Mouse (Mus musculus) hindbrain, embryonic 16.5 days (tissue): ENCODE measurements at regions not wholly inside any gene's neighbourhood (a gene's known extent, or its start where the extent isn't known, plus 50 kb on each side); places are given as distances from the start of the nearest gene placed in this dataset.

ENCODE experiments used
- ATAC-seq: fragments of 200-750 bp; cut with Nextera tagmentation; 2 replicates; pipeline ENCODE4 v1.8.0; 2017; ENCODE audit warnings: moderate TSS enrichment, moderate library complexity
- H3K27ac ChIP-seq: fragments of 300-500 bp; sonication (generic); 2 replicates; pipeline ENCODE4 v1.5.1; 2014; ENCODE audit warnings: low read depth, mild to moderate bottlenecking, control low read depth, low read length, moderate library complexity
- H3K27me3 ChIP-seq: fragments of 300-500 bp; sonication (generic); replicated peaks from 2 replicates; pipeline ENCODE4 v1.6.1; 2014; ENCODE audit warnings: low read length; ENCODE audit not compliant: control insufficient read depth, insufficient read depth
- H3K36me3 ChIP-seq: fragments of 300-500 bp; sonication (generic); 2 replicates; pipeline ENCODE4 v1.6.1; 2014; ENCODE audit warnings: mild to moderate bottlenecking, low read length, moderate library complexity, mixed read lengths; ENCODE audit not compliant: control insufficient read depth, insufficient read depth
- H3K4me1 ChIP-seq: fragments of 300-500 bp; sonication (generic); 2 replicates; pipeline ENCODE4 v1.6.1; 2014; ENCODE audit warnings: low read depth, low read length; ENCODE audit not compliant: control insufficient read depth, insufficient read depth
- H3K4me2 ChIP-seq: fragments of 300-500 bp; sonication (generic); 2 replicates; pipeline ENCODE4 v1.6.1; 2014; ENCODE audit warnings: mild to moderate bottlenecking, low read length, control low read depth, moderate library complexity
- H3K4me3 ChIP-seq: fragments of 300-500 bp; sonication (generic); 2 replicates; pipeline ENCODE4 v1.5.1; 2014; ENCODE audit warnings: mild to moderate bottlenecking, low read length, control low read depth, moderate library complexity
- H3K9ac ChIP-seq: fragments of 300-500 bp; sonication (generic); 2 replicates; pipeline ENCODE4 v1.6.1; 2014; ENCODE audit warnings: low read depth, mild to moderate bottlenecking, control low read depth, low read length, moderate library complexity
- H3K9me3 ChIP-seq: fragments of 300-500 bp; sonication (generic); 2 replicates; pipeline ENCODE4 v1.6.1; 2014; ENCODE audit warnings: mild to moderate bottlenecking, low read length, moderate library complexity; ENCODE audit not compliant: control insufficient read depth
- WGBS: fragments of 180-500 bp; shearing (Covaris S2); extraction: QIAGEN DNeasy Blood & Tissue Kit; methylation state at CpG from one replicate; pipeline ENCODE4 v1.1.7; 2014; 5-methylcytosine and 5-hydroxymethylcytosine counted together

DNA sequence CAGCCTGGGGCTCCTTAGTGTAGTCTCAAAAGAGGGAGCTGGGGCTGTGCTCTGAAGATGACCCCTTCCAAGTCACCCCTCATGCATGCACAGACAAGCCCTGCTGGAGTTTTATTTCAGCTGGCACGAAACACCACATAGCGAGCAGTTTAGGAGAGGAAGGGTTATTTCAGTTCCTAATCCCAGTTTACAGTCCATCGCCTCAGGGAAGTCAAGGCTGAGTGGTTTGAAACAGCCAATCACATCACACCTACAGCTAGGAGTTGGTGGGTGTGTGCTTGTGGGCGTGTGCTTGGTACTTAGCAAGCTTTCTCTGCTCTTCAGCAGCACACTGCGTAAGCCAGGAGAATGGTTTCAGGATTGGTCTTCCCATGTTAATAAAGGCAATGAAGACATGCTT is 202.4 kb downstream of the Vrk1 start:
- 77% methylated on average over 5 of the region's 5 CpGs for WGBS
- Histone ChIP-seq H3K27ac (no peak overlapping the region), H3K4me3 (no peak overlapping the region), H3K36me3 (no peaks in the 10 kb centered on the region), H3K9me3 (no peaks in the 10 kb centered on the region), H3K27me3 (no peaks in the 10 kb centered on the region), H3K4me1 (no peaks in the 10 kb centered on the region), H3K4me2 (no peak overlapping the region), H3K9ac (no peak overlapping the region)
- ATAC-seq, result no peak

DNA sequence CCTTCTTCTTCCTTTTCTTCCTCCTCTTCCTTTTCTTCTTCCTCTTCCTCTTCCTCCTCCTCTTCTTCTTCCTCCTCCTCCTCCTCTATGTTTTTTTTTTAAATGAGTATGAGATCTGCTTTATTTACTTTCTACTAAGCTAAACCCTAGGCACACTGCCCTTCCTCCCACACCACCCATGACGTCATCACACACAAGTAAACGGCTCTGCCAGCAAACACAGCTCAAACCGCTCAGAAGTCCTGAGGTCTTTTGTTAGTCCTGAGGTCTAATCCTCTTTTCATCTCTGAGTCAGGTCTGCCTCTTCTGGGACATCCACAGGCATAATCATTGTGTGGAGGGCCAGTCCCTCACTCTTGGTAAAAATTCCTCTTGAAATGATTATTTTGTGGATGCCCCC is 210.0 kb downstream of the Vrk1 start:
- Histone ChIP-seq H3K4me2 (no peak overlapping the region), H3K9ac (no peak overlapping the region), H3K36me3 (no peaks in the 10 kb centered on the region), H3K27me3 (no peaks in the 10 kb centered on the region), H3K9me3 (no peaks in the 10 kb centered on the region), H3K4me3 (no peak overlapping the region), H3K27ac (no peak overlapping the region), H3K4me1 (peaks cover 4% of the 10 kb centered on the region)
- WGBS, result 41% methylated on average over 3 of the region's 3 CpGs
- ATAC-seq, result no peak

GRCm38 (mm10) chr12:106226276-106226675 is 216.2 kb downstream of the Vrk1 start:
- Histone ChIP-seq H3K9ac (no peak overlapping the region), H3K9me3 (no peaks in the 10 kb centered on the region), H3K27me3 (no peaks in the 10 kb centered on the region), H3K36me3 (no peaks in the 10 kb centered on the region), H3K4me3 (no peak overlapping the region), H3K4me1 (peaks cover 18% of the 10 kb centered on the region), H3K4me2 (no peak overlapping the region), H3K27ac (no peak overlapping the region)
- 0 out of 2 replicates have a peak, but pooled peaks have one; percentile 37 for ATAC-seq
- whole genome bisulfite sequencing, result 29% methylated on average over 6 of the region's 7 CpGs

- no peak for ATAC-seq
- Histone ChIP-seq H3K4me2 (peak overlapping the region; percentile 30), H3K36me3 (no peaks in the 10 kb centered on the region), H3K4me1 (peaks cover 18% of the 10 kb centered on the region), H3K4me3 (no peak overlapping the region), H3K27me3 (no peaks in the 10 kb centered on the region), H3K9ac (peak overlapping the region; percentile 2; the same call in 1 of the 2 replicates), H3K9me3 (no peaks in the 10 kb centered on the region), H3K27ac (no peak overlapping the region)
- WGBS, result 18% methylated on average over 25 of the region's 25 CpGs
Measured at GRCm38 (mm10) chr12:106226776-106227562, 216.9 kb downstream of the Vrk1 start.

DNA sequence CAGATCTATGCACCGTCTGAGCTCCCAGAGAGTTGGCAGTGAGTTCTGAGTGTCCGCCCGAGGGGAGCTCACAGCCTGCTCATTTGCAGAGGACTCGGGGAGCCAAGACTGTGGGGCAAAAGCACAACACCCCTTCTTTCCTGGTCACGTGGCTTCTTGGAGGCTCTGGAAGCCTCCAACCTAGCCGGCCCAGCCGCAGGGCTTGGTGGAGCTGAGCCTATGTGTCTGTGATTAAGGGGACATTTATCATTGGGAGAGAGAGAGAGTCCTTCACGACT is 217.5 kb downstream of the Vrk1 start:
- ATAC-seq, result no peak
- WGBS, result 40% methylated on average over 8 of the region's 8 CpGs

GRCm38 (mm10) chr12:106245178-106245840 is 235.3 kb downstream of the Vrk1 start:
- Histone ChIP-seq H3K4me3 (no peak overlapping the region), H3K27ac (no peak overlapping the region), H3K4me1 (no peaks in the 10 kb centered on the region), H3K9me3 (no peaks in the 10 kb centered on the region), H3K36me3 (no peaks in the 10 kb centered on the region), H3K4me2 (no peak overlapping the region), H3K27me3 (no peaks in the 10 kb centered on the region; the same call in 1 of the 2 replicates), H3K9ac (no peak overlapping the region)
- WGBS, result 31% methylated on average over 10 of the region's 10 CpGs
- no peak for ATAC-seq

More for the DNA sequence above, 217.5 kb downstream of the Vrk1 start:
- Histone ChIP-seq H3K27me3 (no peaks in the 10 kb centered on the region), H3K27ac (no peak overlapping the region), H3K9ac (peak overlapping the region; percentile 2; the same call in 1 of the 2 replicates), H3K4me3 (no peak overlapping the region), H3K36me3 (no peaks in the 10 kb centered on the region), H3K4me2 (peak overlapping the region; percentile 30), H3K9me3 (no peaks in the 10 kb centered on the region), H3K4me1 (peaks cover 18% of the 10 kb centered on the region)

GRCm38 (mm10) chr12:106273591-106273990 is 263.6 kb downstream of the Vrk1 start:
- no peak for ATAC-seq
- H3K9me3 ChIP-seq, result no peaks in the 10 kb centered on the region
- 80% methylated on average over 7 of the region's 7 CpGs for WGBS
- H3K9ac ChIP-seq, result no peak overlapping the region
- no peak overlapping the region for H3K4me3 ChIP-seq
- no peaks in the 10 kb centered on the region for H3K4me1 ChIP-seq
- no peak overlapping the region for H3K27ac ChIP-seq
- no peaks in the 10 kb centered on the region for H3K27me3 ChIP-seq
- no peak overlapping the region for H3K4me2 ChIP-seq
- no peaks in the 10 kb centered on the region for H3K36me3 ChIP-seq

DNA sequence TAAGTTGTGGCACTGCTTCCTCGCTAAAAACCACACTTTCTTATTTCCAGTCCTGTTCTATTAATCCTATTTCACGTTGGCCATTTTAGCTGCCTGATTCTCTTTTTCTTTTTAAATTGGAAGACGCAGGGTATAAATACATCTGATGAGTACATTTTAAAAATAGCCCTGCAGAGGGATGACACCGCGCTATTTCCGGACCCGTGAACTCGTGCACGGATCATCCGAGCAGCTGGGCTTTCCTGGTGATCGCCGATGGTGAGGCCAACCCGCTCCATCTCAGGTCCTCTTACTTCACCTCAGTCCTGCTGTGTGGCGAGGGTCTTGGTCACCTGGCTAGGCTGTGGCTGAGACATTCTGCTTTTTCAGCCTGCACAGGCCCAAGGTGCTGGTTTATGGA is 267.9 kb downstream of the Vrk1 start:
- no peak for ATAC-seq
- Histone ChIP-seq H3K27me3 (no peaks in the 10 kb centered on the region), H3K9ac (no peak overlapping the region), H3K27ac (no peak overlapping the region), H3K9me3 (no peaks in the 10 kb centered on the region), H3K4me1 (no peaks in the 10 kb centered on the region), H3K36me3 (no peaks in the 10 kb centered on the region), H3K4me3 (no peak overlapping the region), H3K4me2 (no peak overlapping the region)
- WGBS, result 95% methylated on average over 14 of the region's 14 CpGs

DNA sequence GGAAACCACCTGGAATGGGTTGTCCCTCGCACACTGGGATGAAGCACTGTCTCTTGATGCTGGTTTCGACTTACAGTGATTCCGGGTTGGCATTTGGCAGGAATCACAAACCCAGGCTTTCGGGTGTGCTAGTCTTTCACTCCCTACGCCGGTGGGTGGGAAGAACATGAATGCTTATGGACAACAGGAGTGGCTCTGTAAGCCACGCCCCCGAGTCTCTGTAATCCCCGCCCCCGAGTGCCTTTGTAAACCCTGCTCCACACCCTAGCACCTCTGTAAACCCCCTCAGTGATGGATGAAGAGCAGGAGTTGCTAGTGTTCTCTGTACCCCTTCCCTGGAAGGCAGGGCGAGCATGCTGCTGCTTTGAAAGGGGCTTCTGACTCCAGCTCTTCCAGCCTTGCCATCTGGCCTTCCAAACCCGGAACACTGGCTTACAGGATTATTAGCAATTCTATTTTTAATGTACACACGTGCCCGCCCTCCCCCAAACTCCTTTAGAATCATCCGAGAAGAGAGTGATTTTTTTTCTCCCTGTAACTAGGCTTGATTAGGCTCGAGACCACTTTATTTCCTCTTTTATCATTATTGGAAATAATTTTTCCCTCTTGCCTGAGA is 272.6 kb downstream of the Vrk1 start:
- no peak for ATAC-seq
- no peaks in the 10 kb centered on the region for H3K4me1 ChIP-seq
- no peak overlapping the region for H3K4me3 ChIP-seq
- no peaks in the 10 kb centered on the region for H3K9me3 ChIP-seq
- H3K27ac ChIP-seq, result no peak overlapping the region
- no peak overlapping the region for H3K4me2 ChIP-seq
- H3K27me3 ChIP-seq, result no peaks in the 10 kb centered on the region
- H3K9ac ChIP-seq, result no peak overlapping the region
- H3K36me3 ChIP-seq, result no peaks in the 10 kb centered on the region
- 56% methylated on average over 16 of the region's 16 CpGs for WGBS
